Mouse (Mus musculus) c-Kit-positive CD71-positive TER-119-positive erythroid progenitor cells, embryonic 14.5 days (primary cell): ENCODE data around the gene Nat10.

Experiments
- DNase-seq: peaks from one replicate; pipeline ENCODE4 v3.0.0-alpha.2; 2013; ENCODE audit warnings: low spot score

Gene Nat10

DNA sequence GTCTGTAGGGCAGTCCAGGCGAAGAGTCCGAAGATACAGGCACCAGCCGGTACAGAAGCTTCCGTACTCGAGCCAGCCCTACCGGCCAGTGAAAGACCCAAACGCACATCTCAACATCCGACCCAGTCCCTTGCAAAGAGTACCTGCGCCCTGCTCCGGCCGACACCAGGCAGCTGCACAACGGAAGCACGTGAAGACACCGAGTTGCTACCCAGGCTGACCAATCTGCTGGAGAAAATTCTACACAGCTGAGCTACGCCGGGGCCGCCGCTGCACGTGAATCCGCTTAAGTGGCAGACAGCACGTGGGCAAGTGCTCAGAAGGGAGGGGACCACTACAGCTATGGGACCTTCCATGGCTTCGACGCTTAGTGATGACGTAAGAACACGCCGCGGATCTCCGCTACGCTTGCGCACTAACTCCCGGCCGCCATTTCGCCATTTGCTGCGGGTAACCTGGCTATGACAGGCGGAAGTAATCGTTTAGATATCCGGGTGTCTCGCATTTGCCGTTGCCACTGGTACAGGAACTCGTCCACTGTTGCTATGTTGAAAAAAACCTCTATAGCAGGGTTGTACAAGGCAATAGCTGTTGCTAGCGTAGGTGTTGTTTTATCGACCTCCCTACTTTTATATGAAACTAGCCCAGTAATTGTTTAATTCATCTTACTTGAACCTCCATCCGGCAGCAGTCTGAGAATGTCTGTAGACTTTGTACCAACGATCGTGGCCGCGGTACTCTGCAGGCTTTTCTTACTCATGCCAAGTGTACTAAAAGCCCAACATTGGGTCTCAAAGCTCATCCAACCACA lies at the start of gene Nat10:
Gene Nat10, minus strand, starts transcription at position 365 of the 811 bp plus-strand sequence.
- DNase-seq: peak; percentile 96

DNA sequence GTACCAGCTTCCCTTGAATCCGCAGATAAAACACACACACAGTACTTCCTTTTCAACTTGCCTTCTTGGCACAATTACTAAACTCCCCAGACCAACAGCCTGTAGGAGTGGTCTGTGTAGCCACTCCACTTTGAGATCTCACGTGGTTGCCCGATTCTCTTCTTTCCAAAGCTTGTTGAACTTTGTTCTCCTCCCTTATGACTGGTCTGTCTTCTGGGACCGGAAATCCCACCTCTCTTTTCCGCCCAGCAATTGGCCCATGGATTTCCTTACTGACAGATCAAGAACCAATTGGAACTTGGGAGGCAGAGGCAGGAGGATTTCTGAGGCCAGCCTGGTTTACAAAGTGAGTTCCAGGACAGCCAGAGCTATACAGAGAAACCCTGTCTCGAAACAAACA lies 49.3 kb upstream of the Nat10 start:
- no peak for DNase-seq

DNA sequence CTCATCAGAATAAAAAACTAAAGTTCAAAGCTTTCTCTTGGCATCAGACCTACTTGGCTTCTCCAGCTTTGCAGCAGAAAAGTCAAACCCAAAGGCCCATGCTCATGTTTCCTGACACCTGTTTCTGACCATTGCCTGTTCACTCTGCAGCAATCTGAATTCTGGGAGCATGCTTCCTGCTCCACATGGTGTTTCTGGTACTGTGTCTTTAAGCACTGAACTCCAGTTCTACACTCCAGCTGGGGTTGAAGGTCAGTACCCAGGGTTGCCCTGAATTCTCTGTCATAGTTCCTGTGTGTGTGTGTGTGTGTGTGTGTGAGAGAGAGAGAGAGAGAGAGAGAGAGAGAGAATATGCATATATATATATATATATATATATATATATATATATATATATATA lies 47.4 kb upstream of the Nat10 start:
- DNase-seq: no peak

DNA sequence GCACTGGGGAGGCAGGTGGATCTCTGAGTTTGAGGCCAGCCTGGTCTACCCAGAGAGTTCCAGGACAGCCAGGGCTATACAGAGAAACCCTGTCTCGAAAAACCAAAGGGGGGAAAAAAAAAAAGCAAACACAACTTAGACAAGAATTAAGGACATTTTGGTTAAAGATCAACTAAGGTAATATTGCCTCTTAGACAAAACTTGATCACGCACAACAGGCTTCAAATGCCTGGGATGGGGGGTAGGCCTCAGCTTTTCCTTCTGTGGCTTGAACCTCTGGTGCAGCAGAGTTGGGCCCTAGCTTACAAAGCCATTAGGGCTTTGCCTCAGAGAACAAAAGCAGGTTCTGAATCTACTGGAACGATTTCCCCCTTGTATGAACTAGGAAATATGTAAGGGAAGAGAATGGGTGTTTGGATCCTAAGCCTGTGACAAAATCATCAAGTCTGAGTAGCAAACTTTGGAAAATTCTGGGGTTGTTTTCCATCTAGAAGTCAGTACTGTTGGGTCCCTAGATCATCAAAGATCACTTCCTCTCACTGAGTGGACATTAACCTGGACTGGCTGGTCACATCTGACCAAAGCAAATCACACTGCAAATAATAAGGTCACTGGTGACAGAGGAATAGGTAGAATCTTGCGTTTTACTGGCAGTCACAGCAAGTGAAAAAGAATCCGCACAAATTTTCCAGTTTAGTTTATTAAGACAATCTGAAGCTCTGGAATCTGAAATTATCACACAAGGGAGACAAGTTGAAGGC lies 42.9 kb upstream of the Nat10 start:
- no peak for DNase-seq

DNA sequence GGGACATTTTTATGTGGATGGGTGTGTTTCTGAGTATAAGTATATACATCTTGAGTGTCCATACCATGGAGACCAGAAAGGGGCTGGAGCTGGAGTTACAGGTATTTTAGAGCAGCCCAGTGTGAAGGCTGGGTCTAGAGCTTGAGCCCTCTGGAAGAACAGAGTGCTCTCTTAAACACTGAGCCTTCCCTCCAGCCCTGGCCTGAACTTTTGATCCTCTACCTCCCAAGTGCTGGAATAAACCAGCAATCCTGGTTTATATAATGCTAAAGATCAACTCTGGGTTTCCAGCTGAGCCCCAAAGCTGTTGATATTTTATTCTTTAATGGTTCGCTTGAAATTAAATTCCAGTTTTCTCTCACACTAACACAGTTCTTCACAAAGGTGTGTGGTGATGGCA lies 41.4 kb upstream of the Nat10 start:
- DNase-seq: no peak

DNA sequence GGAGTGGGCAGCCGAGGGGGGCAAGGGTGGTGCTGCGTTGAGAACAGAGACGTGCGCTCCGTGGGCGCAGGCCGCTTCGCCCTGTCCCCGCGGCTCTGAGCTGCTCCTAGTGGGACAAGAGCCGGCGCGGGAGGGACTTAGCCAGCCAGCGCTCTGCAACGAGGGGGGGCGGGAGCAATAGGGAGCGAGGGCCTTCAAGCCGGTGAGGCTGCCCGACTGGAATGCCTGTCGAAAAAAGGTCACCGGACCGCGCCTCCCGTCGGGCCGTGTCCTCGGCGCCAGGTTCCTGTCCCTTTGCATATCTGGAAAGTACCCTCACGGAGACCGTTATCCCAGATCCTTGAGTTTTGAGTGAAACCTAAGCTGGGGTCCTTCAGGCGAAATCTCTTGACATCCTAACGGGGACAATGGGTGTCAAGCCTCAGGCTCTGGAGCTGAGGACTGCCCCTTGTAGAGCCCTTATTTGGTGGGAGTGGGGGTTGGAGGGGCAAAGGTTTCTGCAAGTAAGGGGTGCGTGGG lies 36.5 kb upstream of the Nat10 start, which contains the start of gene Caprin1:
Gene Caprin1, minus strand, starts transcription at position 159 of the 519 bp plus-strand sequence.
- peak; percentile 90 for DNase-seq

DNA sequence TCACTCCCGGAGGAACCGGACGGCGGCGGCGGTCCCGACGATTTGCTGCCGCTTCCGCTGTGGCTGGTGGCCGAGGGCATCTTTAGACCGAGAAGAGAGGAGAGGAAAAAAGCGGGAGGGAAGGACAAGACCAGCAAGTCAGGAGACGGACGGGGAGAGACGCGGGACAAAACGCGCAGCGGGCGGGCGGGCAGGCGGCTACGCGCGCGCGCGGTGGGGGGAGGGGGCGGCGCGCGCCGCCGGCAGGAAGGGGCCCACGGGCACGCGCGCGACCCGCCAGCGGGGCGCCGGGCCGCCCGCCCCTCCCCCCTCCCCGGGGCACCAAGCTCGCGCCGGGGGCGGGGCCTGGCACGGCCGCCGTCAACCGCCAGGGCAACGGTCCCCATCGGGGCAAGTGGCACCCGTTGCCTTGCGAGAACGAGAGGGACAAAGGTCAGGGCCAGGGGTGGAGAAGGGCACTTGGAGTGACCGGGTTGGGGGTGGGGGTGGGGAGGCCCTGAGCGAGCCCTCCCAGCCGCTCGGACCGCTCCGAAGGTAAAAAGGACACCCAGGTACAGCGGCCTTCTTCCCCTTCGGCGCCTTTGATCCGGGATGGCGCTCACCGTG lies 35.9 kb upstream of the Nat10 start:
- peak; percentile 69 for DNase-seq

DNA sequence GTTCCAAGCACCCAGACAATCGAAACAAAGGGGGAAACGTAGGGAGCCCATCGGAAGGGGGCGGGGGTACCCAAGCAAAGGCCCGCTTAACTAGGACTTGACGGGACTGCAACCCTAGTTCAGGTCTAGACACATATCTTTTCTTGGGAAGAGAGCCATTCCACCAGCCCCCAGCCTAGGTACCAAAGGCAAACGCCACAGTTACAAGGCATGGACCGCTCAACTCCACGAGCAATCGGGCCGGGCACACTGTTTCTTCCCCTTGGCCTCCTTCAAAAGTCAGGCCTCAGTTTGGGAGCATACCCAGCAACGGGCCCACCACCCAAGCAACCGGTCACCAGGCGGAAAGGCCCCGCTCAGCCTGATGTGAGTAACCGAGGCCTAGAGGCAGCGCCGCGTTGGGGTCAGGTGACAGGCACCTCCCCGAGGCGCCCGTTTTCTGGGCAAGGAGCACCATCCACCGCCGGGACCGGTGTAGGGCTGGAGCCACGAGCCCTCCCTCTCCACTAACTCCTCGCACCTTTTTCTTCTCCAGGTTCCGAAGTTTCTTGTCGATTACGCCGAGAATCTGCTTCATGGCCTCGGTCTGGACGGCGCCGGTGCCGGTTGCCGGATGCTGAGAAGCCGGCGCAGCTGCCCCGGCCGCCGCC lies 35.3 kb upstream of the Nat10 start:
- peak; percentile 56 for DNase-seq

DNA sequence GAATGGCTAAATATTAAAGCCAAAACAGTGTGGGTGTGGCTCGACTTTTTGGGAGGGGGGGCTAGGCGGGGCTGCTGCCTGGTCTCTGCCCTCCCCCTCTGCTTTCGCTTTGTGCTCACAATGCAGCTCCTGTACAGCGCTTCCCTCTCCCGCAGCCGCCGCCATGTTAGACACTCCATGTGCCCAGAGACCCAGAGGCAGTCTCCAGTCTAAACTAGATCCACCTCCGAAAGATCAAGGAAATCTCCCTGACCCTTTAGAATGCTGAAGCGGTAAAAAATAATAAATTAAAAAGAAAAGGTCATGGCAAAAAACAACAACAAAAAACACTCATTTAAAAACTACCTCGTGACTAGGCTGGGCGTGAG lies 34.8 kb upstream of the Nat10 start:
- peak; percentile 77 for DNase-seq

DNA sequence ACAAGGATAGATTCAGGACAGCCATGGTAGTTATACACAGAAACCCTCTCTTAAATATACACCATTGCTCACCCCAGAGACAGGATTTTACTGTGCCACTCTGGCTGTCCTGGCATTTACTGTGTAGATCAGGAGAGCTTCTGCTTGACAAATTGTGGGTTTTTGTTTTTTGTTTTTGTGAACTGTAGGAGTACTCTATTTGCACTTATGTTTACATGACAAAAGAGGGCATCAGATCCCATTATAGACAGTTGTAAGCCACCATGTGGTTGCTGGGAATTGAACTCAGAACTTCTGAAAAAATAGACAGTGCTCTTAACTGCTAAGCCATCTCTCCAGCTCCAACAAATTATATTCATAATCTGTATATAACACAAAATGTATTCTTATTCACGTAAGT lies 30.9 kb upstream of the Nat10 start:
- no peak for DNase-seq

DNA sequence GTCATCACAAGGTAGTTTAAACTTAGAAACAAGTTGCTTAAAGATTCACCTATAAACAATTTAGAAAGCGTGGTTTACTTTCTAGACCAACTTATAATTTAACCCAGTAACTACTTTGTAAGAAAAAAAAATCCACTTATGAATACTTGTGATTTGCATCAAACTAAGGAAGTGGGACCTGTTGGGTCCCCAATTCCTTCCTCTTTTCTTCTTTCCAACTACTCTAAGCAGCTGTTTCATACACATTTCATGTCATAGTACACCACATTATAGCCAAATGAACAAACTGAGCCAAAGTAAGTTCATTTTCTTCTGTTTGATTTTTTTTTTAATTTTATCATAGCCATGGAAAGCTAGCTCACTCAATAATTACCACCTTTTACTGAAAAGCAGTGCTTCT lies 24.7 kb upstream of the Nat10 start:
- no peak for DNase-seq

DNA sequence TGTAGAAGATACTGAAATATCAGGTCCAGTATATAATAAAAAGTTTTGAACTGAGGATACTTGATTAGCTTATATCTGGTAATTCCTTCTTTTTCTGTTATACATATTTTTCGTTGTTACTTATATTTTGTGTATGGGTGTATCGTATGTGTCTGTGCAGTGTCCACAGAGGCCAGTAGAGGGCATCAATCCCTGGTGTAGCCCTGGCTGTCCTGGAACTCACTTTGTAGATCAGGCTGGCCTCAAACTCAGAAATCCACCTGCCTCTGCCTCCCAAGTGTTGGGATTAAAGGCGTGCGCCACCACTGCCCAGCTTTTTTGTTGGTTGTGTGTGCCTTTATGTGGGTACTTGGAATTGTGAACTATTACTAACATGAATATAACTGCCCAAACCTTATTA lies 23.6 kb upstream of the Nat10 start:
- DNase-seq: no peak

DNA sequence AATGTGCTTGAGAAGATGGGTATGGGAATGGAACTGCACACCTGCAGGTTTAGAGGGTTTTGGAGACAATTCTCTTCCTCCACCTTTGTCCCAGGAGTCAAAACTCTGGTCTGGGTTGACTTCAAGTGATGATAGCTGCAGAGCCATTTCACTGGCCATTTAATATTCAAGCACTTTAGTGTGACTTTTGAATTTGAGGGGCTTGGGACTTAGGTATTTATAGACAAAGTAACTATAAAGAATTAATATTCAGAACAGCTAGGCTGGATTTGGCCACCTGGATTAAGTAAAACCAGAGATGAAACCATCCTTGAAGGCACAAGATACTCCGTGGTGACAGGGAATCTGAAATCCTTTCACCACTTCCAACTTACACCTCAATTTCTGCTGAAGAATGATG lies 1.4 kb upstream of the Nat10 start:
- DNase-seq: no peak

DNA sequence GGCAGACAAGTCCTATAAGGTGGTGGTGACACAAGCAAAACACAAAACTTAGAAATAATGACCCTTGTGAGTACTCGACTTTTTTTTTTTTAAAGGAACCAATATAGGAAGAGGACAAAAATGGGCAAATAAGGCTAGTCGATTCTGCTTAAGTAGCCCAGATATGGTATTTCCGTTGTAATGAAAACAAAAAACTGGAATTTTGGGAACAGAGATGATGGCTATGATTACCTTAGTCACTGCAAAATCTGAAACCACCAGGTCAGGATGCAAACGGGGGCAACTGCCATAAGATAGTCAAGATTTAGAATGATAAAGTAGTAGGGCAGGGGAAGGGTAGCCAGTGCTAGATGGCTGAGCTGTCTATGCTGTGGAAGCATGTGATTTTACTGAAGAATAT lies 923 bp upstream of the Nat10 start:
- peak; percentile 15 for DNase-seq

DNA sequence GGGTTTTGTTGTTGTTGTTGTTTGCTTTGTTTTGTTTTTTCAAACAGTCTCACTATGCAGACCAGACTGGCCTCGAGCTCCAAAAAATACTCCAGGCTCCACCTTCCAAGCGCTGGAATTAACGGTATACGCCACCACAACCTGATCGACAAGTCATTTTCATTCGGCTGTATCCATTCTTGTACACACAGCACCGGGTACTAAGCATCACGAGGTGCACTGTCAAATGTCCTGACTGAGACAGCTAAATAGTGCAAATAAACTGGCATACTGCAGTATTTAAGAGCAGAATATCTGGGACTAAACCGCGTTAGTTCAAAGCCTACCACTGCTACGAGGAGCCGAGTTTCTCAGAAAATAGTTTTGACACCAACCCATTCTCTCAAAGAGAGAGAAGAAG lies 649 bp downstream of the Nat10 start:
- peak; percentile 40 for DNase-seq

DNA sequence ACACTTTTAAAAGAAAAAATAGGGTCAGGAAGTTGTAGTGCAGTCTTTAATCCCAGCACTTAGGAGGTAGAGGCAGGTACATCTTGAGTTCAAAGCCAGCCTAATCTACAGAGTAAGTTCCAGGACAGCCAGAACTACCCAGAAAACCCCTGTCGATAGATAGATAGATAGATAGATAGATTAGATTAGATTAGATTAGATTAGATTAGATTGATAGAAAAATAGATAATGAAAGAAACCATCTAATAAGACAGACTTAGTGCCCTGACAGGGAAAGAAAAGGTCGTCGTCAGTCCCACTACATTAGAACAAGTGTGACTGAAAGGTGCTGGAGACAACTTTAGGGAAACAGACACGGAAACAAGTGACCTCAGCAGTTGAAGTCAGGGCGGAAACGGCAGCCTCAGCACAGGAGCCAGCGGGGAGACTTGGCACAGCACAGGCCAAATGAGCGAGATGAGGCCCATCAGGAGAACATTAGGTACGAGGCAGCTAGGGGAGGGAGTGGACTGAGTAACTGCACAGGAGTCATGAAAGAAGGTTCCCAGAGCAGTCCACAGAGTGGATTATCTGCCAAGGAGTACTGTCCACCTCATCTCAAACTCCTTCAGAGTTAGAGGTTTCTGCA lies 5.5 kb downstream of the Nat10 start:
- DNase-seq: no peak

DNA sequence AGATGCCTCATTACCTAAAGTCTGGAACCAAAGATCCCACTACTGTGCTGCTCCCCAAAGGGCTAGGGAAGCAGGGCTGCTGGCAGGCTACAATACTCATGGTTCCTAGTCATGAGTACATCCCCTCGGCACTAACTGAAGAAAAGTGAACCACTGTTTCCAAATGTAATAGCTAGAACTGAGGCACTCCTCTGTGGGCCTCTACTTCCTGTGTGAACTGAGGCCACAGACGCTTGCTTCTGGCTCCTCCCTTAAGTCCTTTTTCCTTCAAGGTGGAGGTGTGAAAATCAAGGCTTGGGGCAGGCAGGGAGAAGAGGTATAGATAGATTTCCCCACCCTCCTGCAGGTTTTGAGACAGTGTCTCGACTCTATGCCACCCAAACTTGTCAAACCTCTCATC lies 6.5 kb downstream of the Nat10 start:
- no peak for DNase-seq

DNA sequence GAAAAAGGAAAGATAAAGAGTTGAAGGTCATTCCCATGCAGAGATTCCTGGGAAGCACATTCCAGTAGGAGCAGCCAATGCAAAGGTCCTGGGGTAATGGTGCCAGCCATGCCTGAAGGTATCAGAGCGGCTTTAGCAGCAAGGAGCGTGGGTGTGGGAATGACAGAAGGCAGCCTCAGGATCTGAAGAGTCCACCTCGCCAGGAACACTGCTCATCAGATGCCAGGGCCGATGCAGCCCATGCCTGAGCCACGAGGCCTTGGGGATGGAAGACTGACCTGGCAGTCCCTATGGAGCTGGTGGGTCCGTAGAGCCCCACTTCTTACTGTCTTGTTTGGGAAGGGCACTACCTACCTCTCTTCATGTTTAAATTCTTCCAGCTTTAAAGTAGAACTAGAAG lies 9.3 kb downstream of the Nat10 start:
- DNase-seq: no peak

DNA sequence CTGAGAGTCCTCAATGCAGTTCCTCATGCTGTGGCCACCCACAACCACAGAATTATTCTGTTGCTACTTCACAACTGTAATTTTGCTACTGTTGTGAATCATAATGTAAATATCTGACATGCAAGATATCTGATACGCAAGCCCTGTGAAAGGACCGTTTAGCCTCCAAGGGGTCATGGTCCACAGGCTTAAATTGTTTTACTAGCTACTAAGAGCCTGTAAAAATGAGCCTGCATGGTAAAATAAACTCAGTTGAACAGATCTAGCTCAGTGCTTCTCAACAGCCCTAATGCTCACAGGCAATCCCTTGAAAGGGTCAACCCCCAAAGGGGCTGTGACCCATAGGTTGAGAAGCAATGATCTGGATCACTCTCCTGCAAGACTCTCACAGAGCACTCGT lies 12.0 kb downstream of the Nat10 start:
- no peak for DNase-seq

DNA sequence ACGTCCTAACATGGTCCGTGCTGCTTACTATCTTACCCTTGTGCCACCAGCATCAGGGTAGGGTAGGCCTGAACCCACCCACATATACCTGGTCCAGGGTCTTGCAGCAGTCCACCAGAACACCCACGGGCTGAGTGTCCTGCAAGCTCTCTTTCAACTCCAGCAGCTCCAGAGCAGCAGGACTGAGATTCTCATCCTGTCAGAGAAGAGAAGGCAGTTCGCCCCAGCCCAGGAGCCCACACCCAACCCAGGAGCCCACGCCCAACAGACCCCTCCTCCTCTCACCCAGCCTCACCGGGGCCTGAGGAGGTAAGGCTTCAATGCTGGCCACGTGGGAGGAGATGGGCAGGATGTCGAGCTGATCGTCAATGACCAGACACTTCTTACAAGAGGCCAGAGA lies 13.2 kb downstream of the Nat10 start:
- DNase-seq: no peak

DNA sequence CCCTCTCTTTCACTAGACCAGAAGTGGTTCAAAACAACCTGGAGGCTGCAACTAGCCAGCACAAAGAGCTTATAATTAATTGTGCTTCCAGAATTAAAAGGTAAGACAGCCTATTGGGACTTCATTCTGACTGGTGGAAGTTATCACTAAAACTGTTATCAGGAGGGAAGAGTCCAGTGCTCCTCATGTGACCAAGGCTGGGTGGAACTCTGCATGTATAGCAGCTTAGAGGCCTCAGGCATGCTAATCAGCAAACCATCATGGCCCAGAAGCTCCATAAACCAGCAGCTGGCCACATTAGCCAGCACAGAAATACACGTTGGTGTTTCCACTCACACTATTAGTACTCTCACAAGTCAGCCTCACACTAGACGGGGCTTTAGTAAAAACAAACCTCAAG lies 14.3 kb downstream of the Nat10 start:
- no peak for DNase-seq

DNA sequence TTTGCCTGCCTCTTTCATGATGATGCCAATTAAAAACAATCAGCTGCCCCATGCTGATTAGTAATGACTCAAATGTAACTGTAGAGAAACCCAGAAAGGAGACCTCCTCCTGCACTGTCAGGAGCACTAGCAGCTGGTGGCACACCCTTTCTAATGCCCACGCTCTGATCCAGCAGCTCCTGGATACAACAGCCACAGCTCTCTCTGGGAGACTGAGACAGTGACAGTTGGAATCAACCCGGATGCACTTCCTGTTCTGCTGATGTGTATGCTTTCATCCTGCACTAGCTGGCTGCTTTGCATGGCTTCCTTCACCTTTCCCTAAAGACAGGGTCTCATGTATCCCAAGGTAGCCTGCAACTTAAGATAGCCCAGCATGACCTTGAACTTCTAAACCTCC lies 15.0 kb downstream of the Nat10 start:
- DNase-seq: no peak
